Mouse (Mus musculus) CH12.LX (cell line): ENCODE measurements around the gene Olfr71. TPM values are rescaled to one million over a fixed set of nuclear protein-coding genes. Genes with fewer than 3 reads are reported as not detected.

Experiments used
- DNase-seq: peaks from one replicate; pipeline ENCODE4 v3.0.0-alpha.2; 2013; ENCODE audit errors: extremely low read depth
- H3K27ac ChIP-seq: 2 replicates; pipeline ENCODE4 v1.5.1; 2012; ENCODE audit warnings: low read depth, mild to moderate bottlenecking, control low read depth, moderate library complexity; ENCODE audit not compliant: insufficient read depth
- H3K27me3 ChIP-seq: replicated peaks from 2 replicates; pipeline ENCODE3; 2012; ENCODE audit warnings: inconsistent platforms
- H3K36me3 ChIP-seq, 2 experiments: replicated peaks in 1 of 2; 2 replicates each; pipeline versions ENCODE3 to v1.6.1; 2012; ENCODE audit warnings: inconsistent platforms in 1 of 2, low read length in 1 of 2, mild to moderate bottlenecking in 1 of 2, mixed read lengths in 1 of 2, moderate library complexity in 1 of 2; ENCODE audit not compliant: control insufficient read depth in 1 of 2, insufficient read depth in 1 of 2
- H3K4me1 ChIP-seq, 2 experiments: 2 replicates each; pipeline ENCODE4 v1.6.1; 2012; ENCODE audit warnings: inconsistent platforms in 1 of 2, moderate library complexity in 1 of 2; ENCODE audit not compliant: insufficient read depth in 2 of 2, control insufficient read depth in 1 of 2
- H3K4me2 ChIP-seq: 2 replicates; pipeline ENCODE4 v1.6.1; 2012; ENCODE audit warnings: low read depth, mild to moderate bottlenecking, control low read depth; ENCODE audit not compliant: poor library complexity, insufficient read depth, severe bottlenecking
- H3K4me3 ChIP-seq, 3 experiments: fragments of 150-350 bp in 1 of 3; sonication (generic) in 1 of 3; replicated peaks in 1 of 3; 2 replicates each; pipeline versions ENCODE3 to v1.5.1; 2011 to 2012; ENCODE audit warnings: low read depth in 2 of 3, low read length in 2 of 3, mild to moderate bottlenecking in 2 of 3, moderate library complexity in 2 of 3, control low read depth in 1 of 3, improper control_type of control experiment in 1 of 3, inconsistent platforms in 1 of 3, mixed read lengths in 1 of 3; ENCODE audit not compliant: poor library complexity in 1 of 3
- H3K79me2 ChIP-seq: replicated peaks from 2 replicates; pipeline ENCODE4 v1.6.1; 2012; ENCODE audit warnings: mild to moderate bottlenecking, moderate library complexity; ENCODE audit not compliant: control insufficient read depth, poor library complexity, insufficient read depth, severe bottlenecking; ENCODE audit errors: extremely low read depth
- H3K9ac ChIP-seq: 2 replicates; pipeline ENCODE4 v1.6.1; 2012; ENCODE audit warnings: low read depth, mild to moderate bottlenecking, control low read depth, moderate library complexity; ENCODE audit not compliant: insufficient read depth
- H3K9me3 ChIP-seq: replicated peaks from 2 replicates; pipeline ENCODE3; 2012; ENCODE audit warnings: low read length, inconsistent platforms, mixed read lengths
- CHD1 ChIP-seq: IDR thresholded peaks from 2 replicates; pipeline ENCODE4 v1.6.1; 2012; ENCODE audit warnings: low read depth, low read length, improper control_type of control experiment, inconsistent platforms
- E2F4 ChIP-seq: IDR thresholded peaks from 2 replicates; pipeline ENCODE4 v1.6.1; 2011; ENCODE audit warnings: low read depth, low read length, improper control_type of control experiment; ENCODE audit not compliant: insufficient replicate concordance
- EP300 ChIP-seq: IDR thresholded peaks from 2 replicates; pipeline ENCODE4 v1.6.1; 2011; ENCODE audit warnings: low read length, improper control_type of control experiment
- GABPA ChIP-seq: IDR thresholded peaks from 2 replicates; pipeline ENCODE4 v1.6.1; 2012; ENCODE audit warnings: low read depth, low read length, improper control_type of control experiment, inconsistent platforms; ENCODE audit not compliant: insufficient replicate concordance
- HCFC1 ChIP-seq: IDR thresholded peaks from 2 replicates; pipeline ENCODE4 v1.6.1; 2012; ENCODE audit warnings: low read depth, mild to moderate bottlenecking, inconsistent platforms, low read length, improper control_type of control experiment
- JUN ChIP-seq: IDR thresholded peaks from 2 replicates; pipeline ENCODE4 v1.6.1; 2011; ENCODE audit warnings: low read depth, mild to moderate bottlenecking, low read length, improper control_type of control experiment, moderate library complexity; ENCODE audit not compliant: insufficient read depth
- JUND ChIP-seq: conservative IDR thresholded peaks from 2 replicates; pipeline ENCODE4 v1.6.1; 2011; ENCODE audit warnings: low read depth, low read length, improper control_type of control experiment
- KAT2A ChIP-seq: IDR thresholded peaks from 2 replicates; pipeline ENCODE4 v1.6.1; 2012; ENCODE audit warnings: low read length, improper control_type of control experiment, inconsistent platforms; ENCODE audit not compliant: insufficient replicate concordance
- MAFK ChIP-seq: IDR thresholded peaks from 2 replicates; pipeline ENCODE4 v1.6.1; 2011; ENCODE audit warnings: low read length, improper control_type of control experiment; ENCODE audit not compliant: insufficient replicate concordance
- MAZ ChIP-seq: IDR thresholded peaks from 2 replicates; pipeline ENCODE4 v1.6.1; 2012; ENCODE audit warnings: low read depth, mild to moderate bottlenecking, inconsistent platforms, low read length, improper control_type of control experiment, moderate library complexity
- NELFE ChIP-seq: IDR thresholded peaks from 2 replicates; pipeline ENCODE4 v1.6.1; 2011; ENCODE audit warnings: low read depth, low read length, improper control_type of control experiment
- NRF1 ChIP-seq: IDR thresholded peaks from 2 replicates; pipeline ENCODE4 v1.6.1; 2014; ENCODE audit warnings: low read depth, mild to moderate bottlenecking, inconsistent platforms, low read length, improper control_type of control experiment, moderate library complexity
- PAX5 ChIP-seq: IDR thresholded peaks from 2 replicates; pipeline ENCODE4 v1.6.1; 2012; ENCODE audit warnings: low read length, inconsistent platforms, mixed read lengths
- POLR2A ChIP-seq: IDR thresholded peaks from 2 replicates; pipeline ENCODE4 v1.6.1; 2011; ENCODE audit warnings: low read depth, mild to moderate bottlenecking, improper control_type of control experiment, low read length
- SMC3 ChIP-seq: IDR thresholded peaks from 2 replicates; pipeline ENCODE4 v1.6.1; 2011; ENCODE audit warnings: low read depth, low read length, improper control_type of control experiment
- TBP ChIP-seq: conservative IDR thresholded peaks from 2 replicates; pipeline ENCODE4 v1.6.1; 2011; ENCODE audit warnings: low read depth, low read length, improper control_type of control experiment
- TCF12 ChIP-seq: IDR thresholded peaks from 2 replicates; pipeline ENCODE4 v1.6.1; 2014; ENCODE audit warnings: low read depth, mild to moderate bottlenecking, inconsistent platforms, low read length, improper control_type of control experiment
- ZKSCAN1 ChIP-seq: IDR thresholded peaks from 2 replicates; pipeline ENCODE4 v1.6.1; 2012; ENCODE audit warnings: low read depth, inconsistent platforms, low read length, improper control_type of control experiment, borderline replicate concordance
- ZNF384 ChIP-seq: IDR thresholded peaks from 2 replicates; pipeline ENCODE4 v1.6.1; 2012; ENCODE audit warnings: low read depth, low read length, improper control_type of control experiment, inconsistent platforms
- dilution Hi-C: fragments of 300-500 bp; cut with MboI; formaldehyde crosslinking; loops from 2 replicates; pipeline ENCODE4 v1.14.3; 2020; ENCODE audit warnings: low sequenced_read_pairs; ENCODE audit not compliant: extremely low pct_unique_long_range_greater_than_20kb, extremely low pct_ligation_motif_present
- in situ Hi-C: fragments of 300-500 bp; cut with MboI; formaldehyde crosslinking; loops from 3 replicates; pipeline ENCODE4 v1.14.3; 2019; ENCODE audit warnings: low sequenced_read_pairs, low pct_ligation_motif_present, low pct_unique_long_range_greater_than_20kb, mixed read lengths
- polyA plus RNA-seq: library from polyadenylated mRNA; unstranded; fragments of >175 nt; gene quantifications from 2 replicates; pipeline ENCODE4 v1.2.1, GENCODE M21; 2012; ENCODE audit warnings: low read depth; ENCODE audit not compliant: insufficient read length
- total RNA-seq, 2 experiments: library from RNA; depleted of rRNA; stranded (reverse); fragments of 300-350 nt in 1 of 2; fragments of >200 nt in 1 of 2; gene quantifications; 2 replicates each; pipeline ENCODE4 v1.2.3; 2012 to 2014

Olfr71 gene
- total and polyA plus RNA-seq, 3 experiments: not detected

DNA sequence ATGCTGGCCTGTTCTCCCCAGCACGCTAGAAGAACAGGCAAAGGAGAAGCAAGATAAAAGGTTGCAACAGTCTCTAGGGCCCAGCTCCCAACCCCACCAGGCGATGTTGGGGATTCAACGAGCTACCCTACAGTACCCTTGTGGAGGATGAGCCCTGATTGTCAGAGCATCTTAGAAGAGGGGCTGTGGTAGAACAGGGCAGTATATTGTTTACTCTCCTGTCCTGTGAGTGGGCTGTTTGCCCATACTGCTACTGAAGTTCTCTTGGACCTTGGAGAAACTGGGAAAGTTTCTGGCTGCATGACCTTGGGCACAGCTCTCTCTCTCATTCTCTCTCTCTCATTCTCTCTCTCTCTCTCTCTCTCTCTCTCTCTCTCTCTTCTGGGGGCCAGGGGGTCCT, 19.1 kb upstream of the Olfr71 start:
- no peaks in the 10 kb centered on the region for H3K4me1 ChIP-seq
- dilution Hi-C loops: no loop called here

DNA sequence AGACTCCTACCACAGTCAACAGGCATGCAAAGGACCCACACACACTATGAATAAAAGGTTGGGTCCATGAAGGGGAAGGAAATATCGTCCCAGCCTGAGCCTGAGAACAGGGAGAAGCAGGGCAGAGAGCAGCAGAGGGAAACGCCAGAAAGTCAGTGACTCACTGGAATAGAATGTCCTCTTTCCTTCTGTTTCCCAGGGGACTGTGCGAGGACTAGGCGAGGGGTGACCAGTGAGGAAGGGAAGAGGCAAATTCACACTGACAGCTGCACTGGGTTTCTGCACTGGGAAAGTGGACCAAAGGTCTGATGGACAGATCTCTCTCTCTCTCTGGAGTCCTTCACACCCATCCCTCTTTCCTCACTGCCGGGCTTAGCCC, 18.5 kb upstream of the Olfr71 start:
- in situ Hi-C loops: loop anchor here (25.0 kb wide), 1 partner anchor 259 kb away; the partner anchor contains the start of gene Ccin
- H3K4me2 ChIP-seq: no peak overlapping the region
- H3K27ac ChIP-seq: no peak overlapping the region
- H3K4me3 ChIP-seq: no peak overlapping the region
- H3K9me3 ChIP-seq: no peaks in the 10 kb centered on the region
- H3K27me3 ChIP-seq: peaks cover 89% of the 10 kb centered on the region
- DNase-seq: no peak
- dilution Hi-C loops: no loop called here
- TF ChIP-seq ZKSCAN1: no peak
- TF ChIP-seq MAFK: no peak
- TF ChIP-seq NELFE: no peak
- TF ChIP-seq PAX5: no peak
- no peak for TF ChIP-seq GABPA
- no peak for TF ChIP-seq HCFC1
- TF ChIP-seq MAZ: no peak
- no peak for TF ChIP-seq POLR2A
- no peaks in the 10 kb centered on the region for H3K4me1 ChIP-seq
- H3K36me3 ChIP-seq: no peaks in the 10 kb centered on the region
- no peaks in the 10 kb centered on the region for H3K79me2 ChIP-seq
- no peak overlapping the region for H3K9ac ChIP-seq

More for the DNA sequence above, 19.1 kb upstream of the Olfr71 start:
- H3K4me3 ChIP-seq: no peak overlapping the region
- H3K79me2 ChIP-seq: no peaks in the 10 kb centered on the region
- H3K9ac ChIP-seq: no peak overlapping the region
- H3K36me3 ChIP-seq: no peaks in the 10 kb centered on the region
- peaks cover 91% of the 10 kb centered on the region for H3K27me3 ChIP-seq
- no peak overlapping the region for H3K27ac ChIP-seq
- H3K4me2 ChIP-seq: no peak overlapping the region
- H3K9me3 ChIP-seq: no peaks in the 10 kb centered on the region
- in situ Hi-C loops: loop anchor here (25.0 kb wide), 1 partner anchor 258 kb away; the partner anchor contains the start of gene Ccin
- TF ChIP-seq HCFC1 (no peak), TCF12 (no peak), E2F4 (no peak), JUN (no peak), MAZ (no peak), JUND (no peak), TBP (no peak), SMC3 (no peak), NRF1 (no peak), ZNF384 (no peak), KAT2A (no peak), ZKSCAN1 (no peak), MAFK (no peak), CHD1 (no peak), EP300 (no peak)
- TF ChIP-seq, all 38 proteins: peak for 0
- no peak for DNase-seq
